Mouse (Mus musculus): ENCODE measurements around the gene Atp5e.

The Atp5e gene

DNA sequence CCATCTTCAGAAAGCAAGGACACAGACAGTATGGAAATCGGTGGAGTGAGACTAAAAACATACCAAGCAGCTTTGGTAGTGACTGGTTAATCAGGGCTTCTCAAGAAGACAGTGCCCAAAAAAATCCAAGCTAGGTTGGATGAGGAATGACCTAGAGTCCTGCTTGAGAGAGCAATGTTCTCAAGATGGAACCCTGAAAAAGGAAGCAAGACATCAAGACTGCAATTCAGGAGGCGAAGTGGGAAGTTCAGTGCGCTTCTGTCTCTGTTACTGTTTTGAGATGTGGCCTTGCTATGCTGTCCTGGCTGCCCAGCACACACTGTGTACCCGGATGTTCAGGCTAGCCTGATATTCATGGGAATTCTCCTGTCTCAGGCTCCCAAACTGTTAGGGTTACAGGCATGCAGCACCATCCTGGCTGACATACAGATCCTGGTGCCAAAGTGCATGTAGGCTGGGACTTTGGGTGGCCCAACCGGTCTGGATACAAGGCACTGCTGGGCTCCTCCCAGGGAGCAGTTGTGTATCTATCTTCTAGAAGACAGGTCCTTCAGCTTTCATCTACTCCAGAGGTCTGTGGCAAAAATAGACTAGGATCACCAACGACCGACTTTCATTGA is 7.0 kb upstream of the Atp5e start:
- TF ChIP-seq GATA4 (IDR thresholded peaks at IDR 0.05; ENCODE audit: insufficient replicate concordance, low read length): no peak

DNA sequence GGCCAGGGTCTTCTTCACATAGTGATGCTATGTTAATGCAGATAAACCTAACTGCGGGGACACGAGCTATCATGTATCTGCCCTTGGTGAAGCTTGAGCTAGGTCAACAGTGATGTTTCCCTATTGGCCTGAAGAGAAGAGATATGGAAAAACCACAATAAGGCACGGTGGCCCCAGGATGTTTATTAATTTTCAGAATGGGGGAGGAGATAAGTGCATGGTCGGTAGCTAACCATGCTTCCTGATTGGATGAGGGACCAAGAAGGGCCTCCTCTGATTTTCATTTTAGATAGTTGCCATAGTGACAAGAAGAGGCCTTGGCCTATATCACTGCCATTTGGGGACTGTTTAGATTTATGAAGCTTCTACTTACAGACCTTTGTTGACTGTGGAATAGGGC is 6.4 kb upstream of the Atp5e start:
- TF ChIP-seq GATA4 (IDR thresholded peaks at IDR 0.05; ENCODE audit: insufficient replicate concordance, low read length): no peak

DNA sequence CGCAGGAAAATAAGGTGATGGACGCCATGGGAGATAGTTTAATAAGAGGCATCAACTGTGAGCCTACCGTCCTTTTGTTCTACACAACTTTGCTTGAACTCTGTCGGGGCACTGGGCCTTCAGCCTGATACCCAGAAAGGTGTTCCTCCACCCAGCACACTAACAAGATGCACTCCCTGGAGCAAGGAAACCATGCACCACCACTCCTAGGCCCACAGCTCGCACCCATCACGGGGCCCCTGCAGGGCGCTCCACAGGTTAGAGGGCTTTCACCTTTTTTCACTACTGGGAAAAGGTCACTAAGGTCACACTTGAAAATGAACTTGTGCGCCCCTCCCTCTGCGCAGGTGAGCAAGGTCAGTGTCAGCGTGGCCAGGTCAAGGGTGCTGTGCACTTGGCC is 535 bp downstream of the Atp5e start:
- TF ChIP-seq GATA4 (IDR thresholded peaks at IDR 0.05; ENCODE audit: insufficient replicate concordance, low read length): no peak

DNA sequence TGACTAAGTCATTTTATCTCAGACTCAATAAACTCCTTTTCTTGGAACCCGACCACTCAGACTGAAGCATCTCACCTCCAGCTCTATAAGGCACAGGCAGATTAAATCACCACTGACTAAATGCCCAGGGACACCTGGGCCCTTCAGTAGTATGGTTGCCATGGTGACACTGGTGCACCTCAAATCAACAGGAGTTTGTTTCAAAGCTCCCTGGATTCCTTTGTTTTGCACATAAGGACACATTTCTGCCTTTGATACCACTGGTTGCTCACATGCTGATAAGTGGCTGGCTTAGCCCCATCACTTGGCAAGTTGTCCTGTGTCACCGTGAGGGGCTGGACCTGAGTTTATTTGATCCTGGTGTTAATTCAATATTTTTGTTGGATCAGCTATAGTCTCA is 4.5 kb downstream of the Atp5e start:
- no peak for TF ChIP-seq GATA4 (IDR thresholded peaks at IDR 0.05; ENCODE audit: insufficient replicate concordance, low read length)

DNA sequence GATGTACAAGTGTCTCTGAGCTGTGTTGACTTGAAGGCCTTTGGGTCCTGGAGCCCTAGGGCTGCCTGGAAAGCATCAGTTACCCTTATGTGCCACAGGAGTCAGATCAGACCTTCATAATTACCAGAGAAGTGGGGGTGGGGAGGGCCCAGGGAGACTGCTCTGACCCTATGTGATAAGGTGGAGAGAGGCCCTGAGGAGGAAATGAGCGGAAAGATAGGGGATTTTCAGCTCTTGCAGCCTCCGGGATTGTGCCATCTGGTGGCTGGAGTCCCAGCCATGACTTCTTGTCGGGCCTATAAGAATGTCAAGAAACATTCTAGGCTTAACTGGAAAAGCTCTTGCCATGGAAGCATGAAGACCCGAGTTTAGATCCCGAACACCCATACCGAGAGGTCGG is 10.2 kb downstream of the Atp5e start:
- TF ChIP-seq GATA4 (IDR thresholded peaks at IDR 0.05; ENCODE audit: insufficient replicate concordance, low read length): no peak

DNA sequence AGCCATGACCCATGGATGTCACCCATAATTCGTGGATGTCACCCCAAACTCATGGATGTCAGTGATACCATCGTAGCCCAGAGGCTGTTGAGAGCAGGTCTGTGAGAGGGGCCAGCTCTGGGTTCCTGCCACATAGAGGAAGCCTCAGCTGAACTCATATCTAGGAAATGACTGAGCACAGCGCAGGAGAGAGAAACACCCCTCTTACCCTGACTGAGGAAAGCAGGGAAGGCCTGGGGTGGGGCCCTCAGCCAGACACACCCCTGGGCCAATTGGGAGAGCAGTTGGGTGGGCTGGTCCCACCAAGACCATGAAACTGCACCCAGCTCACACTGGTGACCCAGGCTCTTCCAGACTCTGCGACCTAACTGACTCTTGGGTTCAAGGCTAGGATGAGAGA is 13.6 kb downstream of the Atp5e start, which contains the start of gene Tubb1:
Gene Tubb1 (plus strand): TSS at position 343 of the 400 bp plus-strand sequence.
- no peak for TF ChIP-seq GATA4 (IDR thresholded peaks at IDR 0.05; ENCODE audit: insufficient replicate concordance, low read length)

DNA sequence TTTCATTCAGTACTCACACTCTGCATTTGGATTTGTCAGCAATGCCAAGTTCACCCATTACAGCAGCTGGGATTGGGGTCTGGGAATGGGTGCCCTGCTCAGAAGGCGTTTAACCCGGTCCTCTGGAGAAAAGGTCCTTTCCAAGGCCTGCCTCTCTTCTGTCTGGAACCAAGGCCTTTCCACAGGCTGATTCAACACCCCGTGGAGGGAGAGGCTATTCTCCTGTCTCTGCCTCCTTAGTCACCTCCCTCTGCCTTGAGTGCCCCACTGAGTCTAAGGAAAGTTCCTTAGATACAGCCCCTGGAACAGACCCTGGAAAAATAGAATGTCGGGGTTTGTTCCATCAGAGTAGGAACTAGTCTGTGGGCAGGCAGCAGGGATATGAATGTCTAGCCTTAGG is 15.5 kb downstream of the Atp5e start:
- TF ChIP-seq GATA4 (IDR thresholded peaks at IDR 0.05; ENCODE audit: insufficient replicate concordance, low read length): no peak

DNA sequence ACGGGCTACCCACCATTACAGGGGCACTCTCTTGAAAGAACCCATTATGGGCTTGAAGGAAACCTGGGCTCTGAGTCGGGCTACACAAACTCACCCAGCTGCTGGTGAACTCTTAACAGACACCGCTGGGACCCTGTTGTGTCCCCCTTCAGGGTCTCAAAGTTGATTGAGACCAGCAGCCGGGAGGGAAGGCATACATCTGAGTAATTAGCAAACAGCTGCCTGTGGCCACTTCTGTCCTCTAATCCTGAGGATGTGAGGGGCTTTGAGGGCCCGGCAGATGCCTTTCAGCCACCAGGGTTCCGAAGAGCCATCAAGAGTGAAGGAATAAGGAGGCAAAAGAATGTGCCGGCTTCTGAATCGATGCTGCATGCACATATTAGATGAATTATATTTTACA is 17.0 kb downstream of the Atp5e start:
- TF ChIP-seq GATA4 (IDR thresholded peaks at IDR 0.05; ENCODE audit: insufficient replicate concordance, low read length): no peak

DNA sequence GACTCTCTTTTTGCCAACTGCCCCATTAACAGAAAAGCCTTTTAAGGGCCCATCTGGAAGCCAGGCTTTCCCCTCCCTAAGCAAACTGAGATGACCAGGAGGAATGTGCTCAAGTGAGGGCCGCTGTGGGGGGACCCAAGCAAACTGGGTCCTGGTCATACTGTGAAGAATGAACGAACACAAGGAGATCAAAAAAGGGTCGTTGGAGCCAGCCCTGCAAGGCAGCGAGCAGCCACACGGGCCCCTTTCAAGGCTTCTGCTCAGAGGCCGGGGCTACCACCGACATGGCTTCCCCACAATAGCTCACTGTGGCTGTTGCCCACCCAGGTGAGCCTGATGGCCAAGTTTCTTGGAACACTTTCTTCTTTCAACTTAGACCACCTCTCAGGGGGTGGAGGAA is 17.4 kb downstream of the Atp5e start:
- no peak for TF ChIP-seq GATA4 (IDR thresholded peaks at IDR 0.05; ENCODE audit: insufficient replicate concordance, low read length)

DNA sequence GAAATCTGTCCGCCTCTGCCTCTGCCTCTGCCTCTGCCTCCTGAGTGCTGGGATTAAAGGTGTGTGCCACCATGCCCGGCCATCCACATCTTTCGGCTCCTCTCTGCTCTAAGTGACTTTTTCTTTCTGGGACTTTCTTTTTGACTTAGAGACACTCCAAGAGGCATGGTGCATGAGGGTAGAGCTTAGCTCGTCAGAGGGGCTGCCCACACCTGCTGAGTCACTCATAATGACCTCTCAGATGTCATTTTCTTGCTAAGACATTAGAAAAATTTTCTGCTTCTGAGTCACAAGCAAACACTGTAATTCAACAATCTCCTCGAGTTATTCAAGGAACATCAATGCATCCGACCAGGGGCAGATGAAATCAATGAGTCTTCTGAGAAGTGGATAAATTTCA is 18.9 kb downstream of the Atp5e start:
- no peak for TF ChIP-seq GATA4 (IDR thresholded peaks at IDR 0.05; ENCODE audit: insufficient replicate concordance, low read length)

DNA sequence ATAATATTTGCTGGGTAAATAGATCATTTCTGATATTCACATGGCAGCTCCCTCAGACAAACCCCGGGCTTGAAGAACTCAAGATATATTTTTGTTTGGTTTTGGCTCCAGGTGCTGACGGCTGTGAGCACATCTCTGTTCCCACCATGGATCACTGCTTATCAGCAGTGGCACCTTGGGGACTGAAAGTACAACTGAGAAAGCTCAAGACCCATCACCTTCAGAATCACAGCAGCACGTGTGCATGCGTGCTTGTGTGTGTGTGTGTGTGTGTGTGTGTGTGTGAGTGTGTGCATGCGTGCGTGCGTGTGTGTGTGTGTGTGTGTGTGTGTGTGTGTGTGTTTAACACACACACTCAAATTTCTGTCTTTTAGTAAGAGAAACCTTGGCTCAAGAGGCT is 19.5 kb downstream of the Atp5e start:
- no peak for TF ChIP-seq GATA4 (IDR thresholded peaks at IDR 0.05; ENCODE audit: insufficient replicate concordance, low read length)

DNA sequence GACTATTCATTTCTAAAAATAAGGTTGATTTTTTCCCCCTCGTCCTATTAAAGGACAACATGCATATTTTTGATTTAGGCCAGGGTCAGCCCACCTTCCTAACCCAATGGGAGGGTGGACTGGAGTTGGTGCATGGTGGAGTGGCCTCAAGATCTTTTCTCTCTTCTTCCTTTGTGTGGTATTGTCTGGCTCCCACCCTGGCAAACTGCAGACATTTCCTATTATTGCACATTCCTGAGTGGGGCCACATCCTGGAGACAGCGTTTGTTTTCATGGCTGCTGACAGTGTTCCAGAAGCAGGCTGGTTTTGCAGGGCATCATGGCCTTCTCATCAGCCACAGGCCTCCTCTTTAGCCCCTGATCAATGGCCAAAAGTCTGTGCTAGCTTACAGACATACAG is 20.9 kb downstream of the Atp5e start:
- no peak for TF ChIP-seq GATA4 (IDR thresholded peaks at IDR 0.05; ENCODE audit: insufficient replicate concordance, low read length)

DNA sequence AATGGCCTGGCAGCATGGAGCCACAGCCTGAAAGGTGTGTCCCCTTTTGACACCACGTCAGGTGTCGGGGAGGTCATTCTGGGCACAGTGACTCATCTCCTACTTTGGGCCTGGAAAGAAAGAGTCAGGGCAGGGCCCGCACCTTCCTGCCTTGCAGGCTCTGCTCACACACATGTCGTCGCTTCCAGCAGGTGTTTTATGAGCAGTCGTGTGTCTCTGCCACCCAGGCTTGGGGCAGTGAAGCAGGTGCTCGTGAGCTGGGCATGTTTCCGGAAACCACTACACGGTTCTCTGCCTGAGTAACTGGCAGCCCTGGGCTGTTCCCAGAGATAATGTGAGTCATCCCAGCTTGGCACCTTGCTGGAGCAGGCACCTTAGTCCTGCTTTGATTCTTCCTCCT is 21.4 kb downstream of the Atp5e start:
- no peak for TF ChIP-seq GATA4 (IDR thresholded peaks at IDR 0.05; ENCODE audit: insufficient replicate concordance, low read length)

DNA sequence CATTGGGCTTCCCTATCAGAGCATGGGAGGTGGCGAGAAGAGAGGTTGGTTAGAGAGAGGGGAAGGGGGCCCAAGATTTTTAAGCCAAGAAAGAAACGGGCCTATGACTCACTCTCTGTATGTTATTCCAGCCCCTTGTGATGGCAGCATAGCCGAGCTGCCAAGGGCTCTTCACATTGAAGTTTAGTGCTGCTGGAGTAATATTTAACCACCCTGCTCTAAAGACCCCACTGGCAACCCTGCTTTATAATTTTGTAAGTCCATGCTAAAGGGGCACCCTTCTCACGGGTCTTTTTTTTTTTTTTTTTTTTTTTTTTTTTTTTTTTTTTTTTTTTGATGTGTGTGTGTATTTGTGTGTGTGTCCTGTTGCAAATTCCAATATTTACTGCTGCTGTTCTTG is 22.0 kb downstream of the Atp5e start:
- no peak for TF ChIP-seq GATA4 (IDR thresholded peaks at IDR 0.05; ENCODE audit: insufficient replicate concordance, low read length)

DNA sequence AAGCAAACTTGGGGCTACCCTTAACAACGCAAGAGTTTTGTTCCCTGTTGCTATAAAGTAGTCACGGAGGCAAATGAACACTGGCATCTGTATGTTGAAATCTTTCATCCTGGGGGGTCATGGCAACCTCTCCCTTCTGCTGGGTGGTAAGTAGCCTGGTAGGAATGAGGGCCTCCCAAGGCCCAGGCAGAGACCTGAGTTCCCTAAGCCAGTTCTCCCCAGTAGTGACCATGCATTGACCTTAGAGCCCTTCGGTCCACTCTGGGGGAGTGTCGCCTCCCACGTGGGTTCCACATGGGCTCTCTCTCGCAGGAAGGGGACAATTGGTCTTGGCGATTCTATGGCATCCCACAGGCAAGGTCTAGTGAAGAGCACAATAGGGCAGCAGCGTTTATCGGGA is 23.9 kb downstream of the Atp5e start:
- TF ChIP-seq GATA4 (IDR thresholded peaks at IDR 0.05; ENCODE audit: insufficient replicate concordance, low read length): no peak

DNA sequence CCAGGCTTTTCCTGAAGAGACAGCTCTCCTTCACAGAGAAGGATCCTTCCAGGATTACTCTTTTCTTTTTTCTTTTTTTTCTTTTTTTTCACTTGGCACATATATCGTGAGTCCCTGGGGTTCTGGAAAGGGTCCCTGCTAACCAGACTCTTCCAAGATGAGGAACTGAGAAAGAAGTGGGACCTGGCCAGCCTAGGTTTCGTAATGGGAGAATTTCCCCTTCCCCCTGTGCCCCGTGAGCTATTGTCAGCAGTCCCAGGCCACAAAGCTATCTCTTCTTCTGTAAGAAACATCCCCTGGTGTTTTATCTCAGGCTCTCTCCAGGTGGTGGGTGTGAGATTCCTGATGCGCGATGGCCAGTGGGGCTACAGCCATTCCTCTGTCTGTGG is 24.5 kb downstream of the Atp5e start:
- no peak for TF ChIP-seq GATA4 (IDR thresholded peaks at IDR 0.05; ENCODE audit: insufficient replicate concordance, low read length)

DNA sequence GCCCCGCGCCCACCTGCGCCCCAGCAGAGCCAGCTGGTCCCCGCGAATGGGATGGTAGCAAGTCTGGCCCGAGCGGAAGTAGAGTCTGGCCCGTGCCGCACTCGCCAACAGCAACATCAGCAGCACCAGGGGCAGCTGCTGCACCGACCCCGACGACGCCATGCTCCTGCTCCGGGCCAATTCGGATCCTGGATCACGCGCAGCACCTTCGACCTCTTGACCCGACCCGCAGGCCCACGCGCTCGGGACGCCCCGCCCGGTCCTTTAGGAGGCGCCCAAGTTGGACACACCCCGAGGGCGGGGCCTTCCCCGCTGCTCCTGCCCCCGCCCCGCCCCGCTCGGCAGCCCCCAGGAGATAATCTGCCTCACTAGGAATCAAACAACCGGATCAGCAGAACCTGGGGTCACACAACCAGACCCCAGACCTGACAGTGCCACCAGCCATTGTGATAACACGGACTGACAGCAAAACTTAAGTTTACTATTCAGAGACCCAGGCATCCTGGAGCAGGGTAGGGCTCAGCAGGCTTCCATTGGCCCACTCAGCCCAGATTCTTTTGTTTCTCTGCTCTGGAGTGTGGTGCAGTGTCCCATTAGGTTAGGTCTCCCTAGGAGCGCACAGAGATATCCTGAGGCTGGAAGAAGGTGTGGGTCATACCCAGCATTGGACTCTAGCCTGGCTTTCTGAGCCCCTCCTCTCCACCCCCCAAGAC is 25.0 kb downstream of the Atp5e start, which contains the start of gene Ctsz:
Gene Ctsz (minus strand): TSS at position 303 of the 713 bp plus-strand sequence.
- TF ChIP-seq GATA4 (IDR thresholded peaks at IDR 0.05; ENCODE audit: insufficient replicate concordance, low read length): no peak

Measured in liver, adult (tissue).